Mouse (Mus musculus): ENCODE measurements around the gene Sash1.

GRCm38 (mm10) chr10:8777552-8778253 lies 108.2 kb downstream of the Sash1 start:
- TF ChIP-seq CTCF (IDR thresholded peaks at IDR 0.05; ENCODE audit: low read depth, low read length) (no peak), POLR2A (IDR thresholded peaks at IDR 0.05; ENCODE audit: insufficient read depth, low read length) (no peak)

Data from ES-Bruce4 (cell line).